Mouse (Mus musculus) testis, adult 2 months (tissue): Measurements from ENCODE around the gene Gm11487. TPM values are rescaled to one million over a fixed set of nuclear protein-coding genes. Genes with fewer than 3 reads are reported as not detected.
A peak's percentile ranks its signal among the peaks of the same experiment; 100 is the strongest.
"Not testable (repeated sequence)": the region's sequence is repeated elsewhere in the genome, so short reads cannot be mapped to it uniquely, and the experiment has no call there.

ENCODE experiments used
- H3K27ac ChIP-seq: fragments of 200-500 bp; 2 replicates; pipeline ENCODE4 v1.5.1; 2012; ENCODE audit warnings: low read depth, low read length; ENCODE audit not compliant: control insufficient read depth, insufficient read depth
- H3K27me3 ChIP-seq: fragments of 200-500 bp; 2 replicates; pipeline ENCODE4 v1.6.1; 2012; ENCODE audit warnings: mild to moderate bottlenecking, low read length, moderate library complexity; ENCODE audit not compliant: control insufficient read depth, insufficient read depth
- H3K36me3 ChIP-seq: fragments of 200-500 bp; 2 replicates; pipeline ENCODE4 v1.6.1; 2012; ENCODE audit warnings: mild to moderate bottlenecking, low read length; ENCODE audit not compliant: control insufficient read depth, insufficient read depth
- H3K4me1 ChIP-seq: fragments of 200-500 bp; 2 replicates; pipeline ENCODE4 v1.6.1; 2012; ENCODE audit warnings: low read length; ENCODE audit not compliant: control insufficient read depth, insufficient read depth
- H3K4me3 ChIP-seq: fragments of 200-500 bp; 2 replicates; pipeline ENCODE4 v1.5.1; 2012; ENCODE audit warnings: low read depth, mild to moderate bottlenecking, low read length, moderate library complexity, mixed read lengths; ENCODE audit not compliant: control insufficient read depth
- CTCF ChIP-seq: fragments of 200-500 bp; IDR thresholded peaks from 2 replicates; pipeline ENCODE4 v1.5.1; 2012; ENCODE audit warnings: low read depth, mild to moderate bottlenecking, inconsistent platforms, low read length, moderate library complexity; ENCODE audit not compliant: control insufficient read depth, insufficient read depth, insufficient replicate concordance
- POLR2A ChIP-seq: fragments of 200-500 bp; IDR thresholded peaks from 2 replicates; pipeline ENCODE4 v1.6.1; 2012; ENCODE audit warnings: low read depth, mild to moderate bottlenecking, inconsistent platforms, low read length, moderate library complexity; ENCODE audit not compliant: control insufficient read depth
- polyA plus RNA-seq: library from polyadenylated mRNA; depleted of rRNA; stranded (reverse); fragments of >200 nt; gene quantifications from 2 replicates; pipeline ENCODE4 v1.2.3, GENCODE M21; 2012; rRNA removed

Gm11487 gene
- not detected in 2 replicates for polyA plus RNA-seq

GRCm38 (mm10) chr4:73404972-73405371, at the start of gene Gm11487:
Gene Gm11487 (minus strand): TSS chr4:73405072.
- H3K27ac ChIP-seq, H3K27me3 ChIP-seq, H3K36me3 ChIP-seq, H3K4me3 ChIP-seq, H3K4me1 ChIP-seq: not testable (repeated sequence)

DNA sequence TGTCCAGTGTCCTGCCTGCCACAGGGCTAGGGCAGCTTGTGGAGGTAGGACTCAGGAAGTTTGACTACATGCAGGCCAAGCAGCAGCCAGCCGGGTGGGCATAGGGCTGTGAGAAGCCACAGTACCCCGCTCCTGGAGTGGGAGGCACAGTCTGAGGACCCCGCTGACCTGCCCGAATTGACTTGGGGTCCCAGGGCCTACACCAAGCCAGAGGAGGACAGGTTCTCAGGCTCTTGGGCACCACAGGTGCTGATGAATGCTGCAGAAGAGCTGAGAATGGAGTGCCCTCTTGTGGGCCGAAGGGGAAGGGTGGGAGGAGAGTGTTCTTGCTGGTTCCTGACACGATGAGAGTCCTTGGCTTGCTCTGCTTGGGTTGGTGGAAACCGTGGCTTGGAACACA, 39.8 kb upstream of the Gm11487 start:
- no peak for TF ChIP-seq POLR2A
- TF ChIP-seq CTCF = peak; percentile 26; the same call in 1 of the 2 replicates
- no peaks in the 10 kb centered on the region for H3K4me1 ChIP-seq
- no peak overlapping the region for H3K4me3 ChIP-seq
- no peaks in the 10 kb centered on the region for H3K36me3 ChIP-seq
- H3K27ac ChIP-seq = no peak overlapping the region
- H3K27me3 ChIP-seq = no peaks in the 10 kb centered on the region

DNA sequence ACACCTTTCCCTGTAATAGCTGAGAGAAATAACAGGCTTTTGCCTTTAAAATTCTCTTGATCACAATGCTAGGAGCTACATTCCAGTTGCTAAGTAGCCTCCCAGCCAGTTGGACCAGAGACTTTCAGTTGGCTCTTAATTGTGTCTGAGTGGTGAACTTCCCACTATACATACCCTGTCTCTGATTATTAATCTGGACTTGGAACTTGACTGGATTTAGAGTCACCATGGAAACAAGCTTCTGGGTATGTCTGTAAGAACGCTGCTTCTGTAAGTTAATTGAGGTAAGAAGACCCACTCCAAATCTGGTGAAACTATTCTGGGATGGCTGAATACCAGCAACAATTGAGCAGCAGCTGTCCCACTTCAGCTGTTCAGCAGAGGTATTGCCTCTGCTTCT, 37.7 kb upstream of the Gm11487 start:
- H3K27me3 ChIP-seq = no peaks in the 10 kb centered on the region
- H3K4me3 ChIP-seq = no peak overlapping the region
- no peak for TF ChIP-seq POLR2A
- H3K36me3 ChIP-seq = no peaks in the 10 kb centered on the region
- H3K4me1 ChIP-seq = no peaks in the 10 kb centered on the region
- no peak overlapping the region for H3K27ac ChIP-seq

GRCm38 (mm10) chr4:73425903-73426302, 21.0 kb upstream of the Gm11487 start:
- Histone ChIP-seq H3K27me3 (no peaks in the 10 kb centered on the region), H3K4me1 (no peaks in the 10 kb centered on the region), H3K27ac (no peak overlapping the region), H3K4me3 (no peak overlapping the region), H3K36me3 (no peaks in the 10 kb centered on the region)
- TF ChIP-seq CTCF (no peak), POLR2A (no peak)

GRCm38 (mm10) chr4:73423049-73423448, 18.2 kb upstream of the Gm11487 start:
- Histone ChIP-seq H3K27me3 (no peaks in the 10 kb centered on the region), H3K36me3 (no peaks in the 10 kb centered on the region), H3K27ac (no peak overlapping the region), H3K4me3 (no peak overlapping the region), H3K4me1 (no peaks in the 10 kb centered on the region)
- TF ChIP-seq CTCF = no peak
- TF ChIP-seq POLR2A = no peak

- TF ChIP-seq POLR2A (no peak), CTCF (no peak)
Observed at GRCm38 (mm10) chr4:73366534-73366933, 38.3 kb downstream of the Gm11487 start.

More at GRCm38 (mm10) chr4:73366534-73366933, 38.3 kb downstream of the Gm11487 start:
- Histone ChIP-seq H3K4me1 (no peaks in the 10 kb centered on the region), H3K36me3 (no peaks in the 10 kb centered on the region), H3K27ac (no peak overlapping the region), H3K4me3 (no peak overlapping the region), H3K27me3 (no peaks in the 10 kb centered on the region)

Other genes starting within 250 kb of the Gm11487 start
- not detected in 2 replicates for gene Gm11238, start 202.8 kb upstream of the Gm11487 start, polyA plus RNA-seq
- gene Gm11237, start 217.9 kb upstream of the Gm11487 start, polyA plus RNA-seq = not detected in 2 replicates
- gene Gm11236, start 233.0 kb upstream of the Gm11487 start, polyA plus RNA-seq = not detected in 2 replicates